16 mouse cellular contexts compared by ENCODE assay signal in the genomic region with DNA sequence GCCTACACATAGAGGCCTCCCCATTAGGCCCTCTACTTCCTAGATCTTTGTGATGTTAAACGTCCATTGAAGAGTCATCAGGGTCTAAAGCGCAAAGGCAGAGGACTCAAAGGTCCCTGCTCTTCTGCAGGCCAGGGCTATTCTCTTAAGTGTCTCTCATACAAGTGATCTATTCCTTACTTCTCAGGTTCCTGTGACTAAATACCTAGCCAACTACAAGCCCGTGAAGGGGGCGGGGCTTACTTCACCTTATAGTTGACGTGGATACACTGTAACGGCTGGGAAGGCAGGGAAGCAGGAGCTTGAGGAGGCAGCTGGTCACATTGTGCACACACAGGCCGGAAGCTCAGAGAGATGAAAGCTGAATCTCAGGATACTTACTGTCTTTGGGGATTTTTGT. TPM values are rescaled to one million over a fixed set of nuclear protein-coding genes. Genes with fewer than 3 reads are reported as not detected.
DNase-seq lines count a peak whose midpoint lies in the region; ATAC-seq and TF ChIP-seq lines count a peak whose summit lies in the region.
"Had no signal": no experiment of that assay in that cellular context is flagged by ENCODE, and none has a peak within 500 bp of the region (broad histone marks: within the 10 kb centered on the region; RNA-seq: fewer than 3 reads in every experiment).

No protein-coding gene starts in this region.

- no peak overlapping the region for H3K9ac ChIP-seq in lung, embryonic 15.5 days
- H3K9ac ChIP-seq in stomach, postnatal 0 days (ENCODE audit: low read length), result no peak overlapping the region
- H3K9ac ChIP-seq: liver, embryonic 14.5 days; neural tube, embryonic 15.5 days had no signal

- intact Hi-C loops in heart, postnatal 36 days (cut with DNase I), result no loop called here

- WGBS in heart, embryonic 10.5 days, result 89% methylated on average over 7 of the region's 7 CpGs
- WGBS in lung, embryonic 15.5 days, result 81% methylated on average over 7 of the region's 7 CpGs
- 69% methylated on average over 7 of the region's 7 CpGs for WGBS in lung, adult 2 months
- WGBS in limb, embryonic 10.5 days, result 90% methylated on average over 7 of the region's 7 CpGs
- 72% methylated on average over 7 of the region's 7 CpGs for WGBS in stomach, postnatal 0 days

- DNase-seq in heart, embryonic 10.5 days (ENCODE audit: low spot score), result peak; percentile 51
- DNase-seq in heart, postnatal 36 days, result no peak
- DNase-seq in lung, adult 2 months, result no peak
- DNase-seq in limb, embryonic 10.5 days (ENCODE audit: low spot score), result no peak
- DNase-seq in stomach, postnatal 0 days (ENCODE audit: low spot score), result no peak
- DNase-seq in urinary bladder, postnatal 10 days (ENCODE audit: low spot score), result no peak
- no peak for DNase-seq in adrenal gland, postnatal 4 days (ENCODE audit: low spot score in 2 of 2)
- DNase-seq: adrenal gland, adult 8-10 months; cerebellum, postnatal 14 days had no signal

- no peak overlapping the region for H3K4me2 ChIP-seq in lung, embryonic 15.5 days
- no peak overlapping the region for H3K4me2 ChIP-seq in stomach, postnatal 0 days (replicated peaks; ENCODE audit: low read depth)
- H3K4me2 ChIP-seq: neural tube, embryonic 15.5 days had no signal

- no peak overlapping the region for H3K27ac ChIP-seq in heart, embryonic 10.5 days
- H3K27ac ChIP-seq in lung, embryonic 15.5 days, result peak overlapping the region; percentile 98; the same call in 1 of the 2 replicates
- H3K27ac ChIP-seq in limb, embryonic 10.5 days, result peak overlapping the region; percentile 79
- peak overlapping the region; percentile 93 for H3K27ac ChIP-seq in stomach, postnatal 0 days (replicated peaks)
- H3K27ac ChIP-seq: layer of hippocampus, adult 2 months; liver, embryonic 14.5 days had no signal

- H3K27me3 ChIP-seq in heart, embryonic 10.5 days (ENCODE audit: insufficient read depth, poor library complexity, severe bottlenecking), result no peaks in the 10 kb centered on the region
- no peaks in the 10 kb centered on the region for H3K27me3 ChIP-seq in lung, embryonic 15.5 days
- 0 out of 2 replicates have a peak, but pooled peaks cover 4% of the 10 kb centered on the region for H3K27me3 ChIP-seq in limb, embryonic 10.5 days (ENCODE audit: low read depth, poor library complexity, severe bottlenecking)
- no peaks in the 10 kb centered on the region for H3K27me3 ChIP-seq in stomach, postnatal 0 days (ENCODE audit: control insufficient read depth, insufficient read depth, low read length)

- H3K4me3 ChIP-seq in heart, embryonic 10.5 days, result no peak overlapping the region
- no peak overlapping the region for H3K4me3 ChIP-seq in lung, embryonic 15.5 days
- H3K4me3 ChIP-seq in lung, adult 2 months (replicated peaks; ENCODE audit: extremely low read depth, low read depth, low read length), result no peak overlapping the region
- no peak overlapping the region for H3K4me3 ChIP-seq in limb, embryonic 10.5 days
- no peak overlapping the region for H3K4me3 ChIP-seq in stomach, postnatal 0 days (ENCODE audit: low read depth, low read length)
- H3K4me3 ChIP-seq: hindbrain, embryonic 10.5 days; layer of hippocampus, adult 2 months; neural tube, embryonic 15.5 days had no signal

- no peak for TF ChIP-seq POLR2A in lung, adult 2 months (IDR thresholded peaks at IDR 0.05; ENCODE audit: borderline replicate concordance, extremely low read depth, low read depth, low read length)

- no peak for ATAC-seq in lung, embryonic 15.5 days (ENCODE audit: borderline replicate concordance, extremely low read depth, low FRiP score, low TSS enrichment)
- ATAC-seq in stomach, postnatal 0 days (ENCODE audit: low FRiP score, low TSS enrichment), result no peak
- ATAC-seq: forebrain, embryonic 14.5 days; inflammation-experienced regulatory T-cells, adult 6 months had no signal

- TF ChIP-seq EP300 in stomach, postnatal 0 days (optimal IDR thresholded peaks at IDR 0.05), result no peak

- peaks cover 23% of the 10 kb centered on the region; the same call in 1 of the 2 replicates for H3K36me3 ChIP-seq in heart, embryonic 10.5 days
- peaks cover 8% of the 10 kb centered on the region; the same call in 1 of the 2 replicates for H3K36me3 ChIP-seq in lung, embryonic 15.5 days
- no peaks in the 10 kb centered on the region for H3K36me3 ChIP-seq in limb, embryonic 10.5 days
- peaks cover 3% of the 10 kb centered on the region; the same call in 1 of the 2 replicates for H3K36me3 ChIP-seq in stomach, postnatal 0 days (ENCODE audit: control insufficient read depth, insufficient read depth, low read length)
- H3K36me3 ChIP-seq: hindbrain, embryonic 10.5 days; neural tube, embryonic 15.5 days had no signal

- no peak for TF ChIP-seq CTCF in lung, adult 2 months (IDR thresholded peaks at IDR 0.05; ENCODE audit: insufficient read depth, low read length)
- no peak for TF ChIP-seq CTCF in stomach, postnatal 0 days (IDR thresholded peaks at IDR 0.05; ENCODE audit: low read depth)

- no peaks in the 10 kb centered on the region for H3K9me3 ChIP-seq in heart, embryonic 10.5 days
- no peaks in the 10 kb centered on the region for H3K9me3 ChIP-seq in lung, embryonic 15.5 days
- no peaks in the 10 kb centered on the region for H3K9me3 ChIP-seq in limb, embryonic 10.5 days (replicated peaks)
- H3K9me3 ChIP-seq in stomach, postnatal 0 days (ENCODE audit: control insufficient read depth, low read length), result no peaks in the 10 kb centered on the region
- H3K9me3 ChIP-seq: hindbrain, embryonic 10.5 days; neural tube, embryonic 15.5 days had no signal

- H3K4me1 ChIP-seq in heart, embryonic 10.5 days, result peaks cover 49% of the 10 kb centered on the region
- H3K4me1 ChIP-seq in lung, embryonic 15.5 days, result peaks cover 65% of the 10 kb centered on the region
- peaks cover 43% of the 10 kb centered on the region for H3K4me1 ChIP-seq in lung, adult 2 months (ENCODE audit: control insufficient read depth, insufficient read depth, low read length)
- peaks cover 47% of the 10 kb centered on the region for H3K4me1 ChIP-seq in limb, embryonic 10.5 days
- H3K4me1 ChIP-seq in stomach, postnatal 0 days (replicated peaks; ENCODE audit: control insufficient read depth, insufficient read depth), result peaks cover 27% of the 10 kb centered on the region

RNA-seq across cellular contexts. Expression of a gene that starts 6.5 kb away (rescaled TPM):
- 349 and 412 TPM in 2 replicates for polyA plus RNA-seq in heart, embryonic 10.5 days (2016; fragmentation: Nextera tagmentation; extraction: Ambion mirVana)
- total RNA-seq in heart, postnatal 36 days (2021), result 10 to 100 TPM; 74.2 to 98.2 TPM
- 776 and 858 TPM in 2 replicates for polyA plus RNA-seq in lung, embryonic 15.5 days (2015; fragmentation: Nextera tagmentation; extraction: Ambion mirVana)
- 352 and 457 TPM in 2 replicates for polyA plus RNA-seq in lung, adult 2 months (2012; rRNA removed)
- polyA plus RNA-seq in limb, embryonic 10.5 days (2016; fragmentation: Nextera tagmentation; extraction: Ambion mirVana), result 101 and 138 TPM in 2 replicates
- 634 and 654 TPM in 2 replicates for polyA plus RNA-seq in stomach, postnatal 0 days (2015; fragmentation: Nextera tagmentation; extraction: Ambion mirVana)
- total RNA-seq in adrenal gland, postnatal 4 days (2021), result 100 to 1,000 TPM; 338 to 365 TPM
